Mouse (Mus musculus) MEL (cell line): Measurements from ENCODE around the gene Npas3. TPM values are rescaled to one million over a fixed set of nuclear protein-coding genes. Genes with fewer than 3 reads are reported as not detected.

Source experiments
- DNase-seq: peaks from one replicate; pipeline ENCODE4 v3.0.0; 2011; ENCODE audit warnings: low read depth, low spot score
- H3K27ac ChIP-seq: 2 replicates; pipeline ENCODE4 v1.5.1; 2012; ENCODE audit warnings: low read depth, mild to moderate bottlenecking, control low read depth, low read length, moderate library complexity; ENCODE audit not compliant: control insufficient read depth
- H3K27me3 ChIP-seq, 2 experiments: fragments of 150-350 bp in 1 of 2; sonication (generic) in 1 of 2; 2 replicates each; pipeline ENCODE4 v1.6.1; 2012; ENCODE audit warnings: low read length in 2 of 2, mild to moderate bottlenecking in 2 of 2, improper control_type of control experiment in 1 of 2, moderate library complexity in 1 of 2; ENCODE audit not compliant: insufficient read depth in 2 of 2, control insufficient read depth in 1 of 2
- H3K36me3 ChIP-seq, 2 experiments: 2 replicates each; pipeline ENCODE4 v1.6.1; 2012 to 2014; ENCODE audit warnings: low read length in 2 of 2, improper control_type of control experiment in 1 of 2, inconsistent platforms in 1 of 2, mild to moderate bottlenecking in 1 of 2; ENCODE audit not compliant: insufficient read depth in 2 of 2, control insufficient read depth in 1 of 2
- H3K4me1 ChIP-seq, 2 experiments: fragments of 150-350 bp in 1 of 2; sonication (generic) in 1 of 2; 2 replicates each; pipeline ENCODE4 v1.6.1; 2012; ENCODE audit warnings: low read length in 2 of 2, improper control_type of control experiment in 1 of 2, mild to moderate bottlenecking in 1 of 2; ENCODE audit not compliant: insufficient read depth in 2 of 2, control insufficient read depth in 1 of 2
- H3K4me3 ChIP-seq, 2 experiments: fragments of 150-350 bp in 1 of 2; sonication (generic) in 1 of 2; 2 replicates each; pipeline ENCODE4 v1.5.1; 2012; ENCODE audit warnings: low read depth in 2 of 2, low read length in 2 of 2, mild to moderate bottlenecking in 2 of 2, moderate library complexity in 2 of 2, control low read depth in 1 of 2, improper control_type of control experiment in 1 of 2; ENCODE audit not compliant: control insufficient read depth in 1 of 2, insufficient read depth in 1 of 2
- H3K79me2 ChIP-seq: 2 replicates; pipeline ENCODE4 v1.6.1; 2012; ENCODE audit warnings: mild to moderate bottlenecking, low read length, moderate library complexity; ENCODE audit not compliant: control insufficient read depth, poor library complexity, insufficient read depth
- H3K9ac ChIP-seq: 2 replicates; pipeline ENCODE4 v1.6.1; 2012; ENCODE audit warnings: low read depth, mild to moderate bottlenecking, control low read depth, low read length, moderate library complexity; ENCODE audit not compliant: control insufficient read depth, poor library complexity, severe bottlenecking
- H3K9me3 ChIP-seq: fragments of 150-350 bp; sonication (generic); replicated peaks from 2 replicates; pipeline ENCODE4 v1.6.1; 2012; ENCODE audit warnings: mild to moderate bottlenecking, low read length, improper control_type of control experiment, moderate library complexity; ENCODE audit not compliant: insufficient read depth
- CHD2 ChIP-seq: IDR thresholded peaks from 2 replicates; pipeline ENCODE4 v1.6.1; 2011; ENCODE audit warnings: low read length, improper control_type of control experiment
- ELF1 ChIP-seq: IDR thresholded peaks from 2 replicates; pipeline ENCODE4 v1.6.1; 2014; ENCODE audit warnings: low read depth, mild to moderate bottlenecking, inconsistent platforms, low read length, improper control_type of control experiment, moderate library complexity
- ETS1 ChIP-seq: IDR thresholded peaks from 2 replicates; pipeline ENCODE4 v1.6.1; 2012; ENCODE audit warnings: low read depth, mild to moderate bottlenecking, inconsistent platforms, low read length, improper control_type of control experiment, moderate library complexity
- GATA1 ChIP-seq: IDR thresholded peaks from 2 replicates; pipeline ENCODE4 v1.6.1; 2011; ENCODE audit warnings: low read depth, low read length, improper control_type of control experiment
- KAT2A ChIP-seq: conservative IDR thresholded peaks from 2 replicates; pipeline ENCODE4 v1.6.1; 2012; ENCODE audit warnings: low read depth, low read length, improper control_type of control experiment, inconsistent platforms
- MAX ChIP-seq: IDR thresholded peaks from 2 replicates; pipeline ENCODE4 v1.6.1; 2011; ENCODE audit warnings: low read length, improper control_type of control experiment
- MAZ ChIP-seq: IDR thresholded peaks from 2 replicates; pipeline ENCODE4 v1.6.1; 2012; ENCODE audit warnings: low read depth, mild to moderate bottlenecking, inconsistent platforms, low read length, improper control_type of control experiment
- MXI1 ChIP-seq: IDR thresholded peaks from 2 replicates; pipeline ENCODE4 v1.6.1; 2011; ENCODE audit warnings: mild to moderate bottlenecking, low read depth, low read length, improper control_type of control experiment
- MYB ChIP-seq: IDR thresholded peaks from 2 replicates; pipeline ENCODE4 v1.6.1; 2011; ENCODE audit warnings: mild to moderate bottlenecking, low read depth, low read length, improper control_type of control experiment
- NELFE ChIP-seq: IDR thresholded peaks from 2 replicates; pipeline ENCODE4 v1.6.1; 2011; ENCODE audit warnings: low read depth, low read length, improper control_type of control experiment
- POLR2A ChIP-seq, 2 experiments: IDR thresholded peaks; 2 replicates each; pipeline ENCODE4 v1.6.1; 2011 to 2012; ENCODE audit warnings: low read length in 2 of 2, mild to moderate bottlenecking in 2 of 2, control low read depth in 1 of 2, improper control_type of control experiment in 1 of 2, low read depth in 1 of 2, moderate library complexity in 1 of 2; ENCODE audit not compliant: control insufficient read depth in 1 of 2, insufficient read depth in 1 of 2, poor library complexity in 1 of 2
- POLR2AphosphoS5 ChIP-seq: IDR thresholded peaks from 2 replicates; pipeline ENCODE4 v1.6.1; 2012; ENCODE audit warnings: low read depth, borderline replicate concordance, mild to moderate bottlenecking, inconsistent platforms, low read length, moderate library complexity, mixed read lengths
- RAD21 ChIP-seq: IDR thresholded peaks from 2 replicates; pipeline ENCODE4 v1.6.1; 2011; ENCODE audit warnings: mild to moderate bottlenecking, low read depth, low read length, improper control_type of control experiment
- RCOR1 ChIP-seq: IDR thresholded peaks from 2 replicates; pipeline ENCODE4 v1.6.1; 2012; ENCODE audit warnings: low read depth, mild to moderate bottlenecking, inconsistent platforms, low read length, improper control_type of control experiment
- TBP ChIP-seq: IDR thresholded peaks from 2 replicates; pipeline ENCODE4 v1.8.0; 2011; ENCODE audit warnings: low read depth, low read length, improper control_type of control experiment
- TCF12 ChIP-seq: IDR thresholded peaks from 2 replicates; pipeline ENCODE4 v1.6.1; 2014; ENCODE audit warnings: low read depth, mild to moderate bottlenecking, inconsistent platforms, low read length, improper control_type of control experiment, moderate library complexity
- UBTF ChIP-seq: IDR thresholded peaks from 2 replicates; pipeline ENCODE4 v1.6.1; 2012; ENCODE audit warnings: low read depth, mild to moderate bottlenecking, inconsistent platforms, low read length, improper control_type of control experiment, moderate library complexity, borderline replicate concordance; ENCODE audit not compliant: insufficient read depth
- USF1 ChIP-seq: IDR thresholded peaks from 2 replicates; pipeline ENCODE4 v1.6.1; 2014; ENCODE audit warnings: low read depth, mild to moderate bottlenecking, inconsistent platforms, low read length, improper control_type of control experiment, moderate library complexity
- ZC3H11A ChIP-seq: IDR thresholded peaks from 2 replicates; pipeline ENCODE4 v1.6.1; 2012; ENCODE audit warnings: low read depth, mild to moderate bottlenecking, inconsistent platforms, low read length, improper control_type of control experiment
- ZMIZ1 ChIP-seq: IDR thresholded peaks from 2 replicates; pipeline ENCODE4 v1.6.1; 2012; ENCODE audit warnings: low read depth, mild to moderate bottlenecking, inconsistent platforms, low read length, improper control_type of control experiment, moderate library complexity
- ZNF384 ChIP-seq: IDR thresholded peaks from 2 replicates; pipeline ENCODE4 v1.6.1; 2012; ENCODE audit warnings: low read depth, mild to moderate bottlenecking, inconsistent platforms, low read length, improper control_type of control experiment
- polyA plus RNA-seq, 2 experiments: library from polyadenylated mRNA; stranded (reverse) in 1 of 2; unstranded in 1 of 2; fragments of >175 nt in 1 of 2; fragments of >200 nt in 1 of 2; gene quantifications; 2 replicates each; pipeline versions ENCODE4 v1.2.1 to v1.2.4; 2012; ENCODE audit warnings: low replicate concordance in 2 of 2, low read depth in 1 of 2; ENCODE audit not compliant: insufficient read length in 2 of 2, insufficient read depth in 1 of 2, missing spikeins in 1 of 2
- total RNA-seq: library from RNA; depleted of rRNA; stranded (reverse); fragments of 300-350 nt; gene quantifications from 2 replicates; pipeline ENCODE4 v1.2.3, GENCODE M21; 2012

The Npas3 gene
- total and polyA plus RNA-seq, 3 experiments: not detected

DNA sequence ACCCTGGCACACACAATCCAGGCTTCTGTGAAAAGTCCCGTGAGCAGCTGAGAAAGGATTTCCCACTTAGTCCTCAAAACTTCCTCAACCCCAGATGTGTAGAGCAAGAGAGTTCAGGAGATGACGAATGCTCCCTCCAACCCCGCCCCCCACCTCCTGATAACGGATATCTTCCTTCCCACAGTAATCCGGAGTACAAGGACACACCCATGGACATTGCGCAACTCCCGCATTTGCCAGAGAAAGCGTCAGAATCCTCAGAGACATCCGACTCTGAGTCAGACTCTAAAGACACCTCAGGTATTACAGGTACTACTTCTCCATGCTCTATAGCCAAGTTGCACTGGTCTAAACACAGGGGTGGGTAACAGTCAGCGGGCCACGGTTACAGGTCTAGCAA, 817.1 kb downstream of the Npas3 start:
- H3K27me3 ChIP-seq: no peaks in the 10 kb centered on the region
- TF ChIP-seq ZNF384: no peak
- H3K4me1 ChIP-seq: no peaks in the 10 kb centered on the region
- no peaks in the 10 kb centered on the region for H3K36me3 ChIP-seq
- H3K9me3 ChIP-seq: no peaks in the 10 kb centered on the region
- no peaks in the 10 kb centered on the region for H3K79me2 ChIP-seq
- H3K9ac ChIP-seq: no peak overlapping the region
- DNase-seq: peak; percentile 10
- H3K27ac ChIP-seq: no peak overlapping the region
- H3K4me3 ChIP-seq: no peak overlapping the region

GRCm38 (mm10) chr12:54067419-54067818, 818.9 kb downstream of the Npas3 start:
- Histone ChIP-seq H3K4me3 (no peak overlapping the region), H3K9me3 (no peaks in the 10 kb centered on the region), H3K27ac (no peak overlapping the region), H3K4me1 (no peaks in the 10 kb centered on the region), H3K36me3 (no peaks in the 10 kb centered on the region), H3K27me3 (no peaks in the 10 kb centered on the region), H3K9ac (no peak overlapping the region), H3K79me2 (no peaks in the 10 kb centered on the region)
- DNase-seq: no peak
- no peak for TF ChIP-seq RCOR1
- TF ChIP-seq MYB: no peak
- TF ChIP-seq MAZ: no peak
- no peak for TF ChIP-seq KAT2A
- TF ChIP-seq POLR2AphosphoS5: no peak
- no peak for TF ChIP-seq CHD2
- TF ChIP-seq ETS1: no peak
- TF ChIP-seq ELF1: no peak
- no peak for TF ChIP-seq RAD21
- no peak for TF ChIP-seq USF1
- no peak for TF ChIP-seq TBP
- no peak for TF ChIP-seq MXI1
- no peak for TF ChIP-seq NELFE
- TF ChIP-seq GATA1: no peak
- TF ChIP-seq POLR2A (IDR thresholded peaks at IDR 0.05; ENCODE audit: control insufficient read depth in 1 of 2, insufficient read depth in 1 of 2, low read depth in 1 of 2, low read length in 2 of 2, poor library complexity in 1 of 2): no peak
- no peak for TF ChIP-seq TCF12
- no peak for TF ChIP-seq MAX
- no peak for TF ChIP-seq UBTF
- no peak for TF ChIP-seq ZC3H11A
- TF ChIP-seq ZMIZ1: no peak
